Mouse (Mus musculus) activated CD4-positive, CD25-positive, alpha-beta regulatory T cell, adult 4 months (primary cell): ENCODE data around the gene 9130213A22Rik. TPM values are rescaled to one million over a fixed set of nuclear protein-coding genes. Genes with fewer than 3 reads are reported as not detected.

Experiments used
- ATAC-seq: one replicate; pipeline ENCODE4 v1.8.0; 2017
- polyA plus RNA-seq, 2 experiments: library from polyadenylated mRNA; unstranded; fragments of 100-300 nt; shearing (Covaris generic); gene quantifications; one replicate each; pipeline ENCODE4 v1.2.1; 2017

The 9130213A22Rik gene
- not detected for polyA plus RNA-seq

DNA sequence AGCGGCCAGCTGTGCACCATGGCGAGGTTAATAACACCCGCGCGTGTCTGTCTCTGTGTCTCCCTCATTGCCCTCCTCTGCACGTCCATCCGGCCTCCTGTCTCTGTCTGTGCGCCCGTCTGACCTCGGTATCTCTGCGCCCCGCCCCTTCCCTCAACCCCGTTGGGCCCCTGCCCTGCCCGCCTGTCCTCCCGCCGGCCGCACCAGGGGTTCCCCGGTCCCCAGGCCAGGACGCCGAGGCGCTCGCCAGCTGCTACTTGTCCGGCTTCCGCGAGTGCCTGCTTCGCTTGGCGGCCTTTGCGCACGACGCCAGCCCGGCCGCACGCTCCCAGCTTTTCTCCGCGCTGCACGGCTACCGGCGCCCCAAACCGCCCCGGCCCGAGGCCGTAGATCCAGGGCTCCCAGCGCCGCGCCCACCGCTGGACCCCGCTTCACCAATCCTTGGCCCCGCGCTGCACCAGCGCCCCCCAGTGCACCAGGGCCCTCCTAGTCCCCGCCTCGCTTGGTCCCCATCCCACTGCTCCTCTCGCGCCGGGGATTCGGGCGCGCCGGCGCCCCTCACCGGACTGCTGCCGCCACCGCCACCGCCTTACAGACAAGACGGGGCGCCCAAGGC is at the start of gene 9130213A22Rik:
Gene 9130213A22Rik (minus strand): TSS at position 254 of the 616 bp plus-strand sequence.
- no peak for ATAC-seq

GRCm38 (mm10) chr11:69171626-69172025 is 49.2 kb upstream of the 9130213A22Rik start:
- ATAC-seq: no peak

GRCm38 (mm10) chr11:69169313-69169712 is 46.9 kb upstream of the 9130213A22Rik start:
- no peak for ATAC-seq

DNA sequence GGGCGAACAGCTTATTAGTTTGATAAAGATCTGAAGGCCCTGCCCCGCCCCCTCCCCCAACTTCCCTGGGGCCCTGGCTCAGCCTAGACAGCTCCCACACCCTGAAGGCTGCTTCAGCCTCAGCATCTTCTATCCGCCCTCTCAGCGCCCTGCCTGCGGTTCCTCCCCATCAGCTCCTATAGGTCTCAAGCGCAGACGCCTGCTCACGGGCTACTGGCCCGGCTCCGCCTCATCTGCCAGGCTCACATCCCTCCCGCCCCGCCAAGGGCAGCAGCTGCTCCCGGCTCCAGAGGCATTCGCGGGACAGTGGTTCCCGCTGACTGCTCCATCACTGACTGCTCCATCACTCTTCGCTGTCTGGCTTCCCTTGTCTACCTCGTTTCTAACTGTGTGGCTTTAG is 34.4 kb upstream of the 9130213A22Rik start, which contains the start of gene Alox12b:
Gene Alox12b (plus strand): TSS at position 190 of the 400 bp plus-strand sequence.
- ATAC-seq: no peak

- ATAC-seq: no peak
Observed at GRCm38 (mm10) chr11:69155351-69155750, 33.0 kb upstream of the 9130213A22Rik start.

DNA sequence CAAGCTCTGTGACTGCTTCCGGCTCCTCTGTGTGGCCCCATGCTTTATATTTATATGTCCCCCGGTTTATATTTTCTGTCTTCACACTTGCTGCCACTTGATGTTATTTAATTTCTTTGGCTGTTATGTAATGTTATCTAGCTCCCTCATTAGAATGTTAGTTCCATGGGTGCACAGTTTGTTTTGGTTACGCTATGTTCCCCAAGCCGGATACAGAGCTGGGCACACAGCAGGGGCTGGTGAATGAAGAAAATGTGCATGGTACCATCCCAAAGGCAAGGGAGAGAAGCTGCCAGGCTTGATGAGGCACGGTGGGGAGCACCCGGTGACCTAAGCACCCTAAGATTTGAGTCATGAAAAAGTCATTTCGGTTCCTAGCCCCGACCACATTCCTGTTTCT is 31.4 kb upstream of the 9130213A22Rik start:
- no peak for ATAC-seq

DNA sequence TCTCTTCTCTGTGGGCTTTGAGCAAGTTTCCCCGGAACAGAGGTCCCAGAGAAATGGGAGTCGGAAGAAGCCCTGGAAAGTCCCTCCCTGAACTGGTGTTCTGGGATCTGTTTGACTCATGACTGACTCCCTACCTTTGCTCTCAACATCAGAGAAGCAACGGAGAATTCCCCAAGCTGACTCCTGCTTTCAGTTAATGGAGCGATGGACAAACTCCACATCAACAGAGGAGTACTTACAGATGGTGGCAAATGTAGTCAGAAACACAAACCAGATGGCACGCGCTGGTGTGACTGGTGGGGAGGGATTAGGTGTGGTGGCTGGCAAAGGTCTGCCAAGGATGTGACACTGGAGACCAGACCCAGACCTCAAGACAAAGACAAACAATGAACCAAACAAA is 28.6 kb upstream of the 9130213A22Rik start:
- no peak for ATAC-seq

GRCm38 (mm10) chr11:69150444-69150843 is 28.1 kb upstream of the 9130213A22Rik start:
- no peak for ATAC-seq

GRCm38 (mm10) chr11:69149728-69150127 is 27.3 kb upstream of the 9130213A22Rik start:
- ATAC-seq: no peak

DNA sequence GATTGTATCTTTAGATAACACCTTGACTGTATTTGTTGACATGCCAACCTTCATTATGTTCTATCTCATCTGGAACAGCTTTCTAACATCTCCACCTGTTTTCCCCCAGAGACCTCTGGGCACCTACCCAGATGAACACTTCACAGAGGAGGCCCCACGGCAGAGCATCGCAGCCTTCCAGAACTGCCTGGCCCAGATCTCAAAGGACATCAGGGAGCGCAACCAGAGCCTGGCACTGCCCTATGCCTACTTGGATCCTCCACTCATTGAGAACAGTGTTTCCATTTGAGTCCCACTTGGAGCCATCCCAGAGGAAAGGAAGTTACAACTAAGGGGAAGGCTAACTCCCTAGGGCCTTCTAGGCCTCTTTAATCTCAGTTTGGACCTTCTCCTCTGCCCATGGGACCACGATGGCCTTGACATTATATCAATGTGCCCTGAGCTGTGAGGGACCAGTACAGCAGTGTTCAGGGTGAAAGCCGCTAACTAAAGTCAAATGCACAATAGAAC is 26.1 kb upstream of the 9130213A22Rik start:
- ATAC-seq: no peak

- no peak for ATAC-seq
Observed at GRCm38 (mm10) chr11:69147546-69147945, 25.2 kb upstream of the 9130213A22Rik start.

GRCm38 (mm10) chr11:69135361-69135760 is 13.0 kb upstream of the 9130213A22Rik start:
- no peak for ATAC-seq

- ATAC-seq: no peak
Observed at GRCm38 (mm10) chr11:69134622-69134968, 12.2 kb upstream of the 9130213A22Rik start.

GRCm38 (mm10) chr11:69133923-69134621 is 11.7 kb upstream of the 9130213A22Rik start:
- no peak for ATAC-seq

GRCm38 (mm10) chr11:69133566-69133922 is 11.2 kb upstream of the 9130213A22Rik start:
- ATAC-seq: no peak

DNA sequence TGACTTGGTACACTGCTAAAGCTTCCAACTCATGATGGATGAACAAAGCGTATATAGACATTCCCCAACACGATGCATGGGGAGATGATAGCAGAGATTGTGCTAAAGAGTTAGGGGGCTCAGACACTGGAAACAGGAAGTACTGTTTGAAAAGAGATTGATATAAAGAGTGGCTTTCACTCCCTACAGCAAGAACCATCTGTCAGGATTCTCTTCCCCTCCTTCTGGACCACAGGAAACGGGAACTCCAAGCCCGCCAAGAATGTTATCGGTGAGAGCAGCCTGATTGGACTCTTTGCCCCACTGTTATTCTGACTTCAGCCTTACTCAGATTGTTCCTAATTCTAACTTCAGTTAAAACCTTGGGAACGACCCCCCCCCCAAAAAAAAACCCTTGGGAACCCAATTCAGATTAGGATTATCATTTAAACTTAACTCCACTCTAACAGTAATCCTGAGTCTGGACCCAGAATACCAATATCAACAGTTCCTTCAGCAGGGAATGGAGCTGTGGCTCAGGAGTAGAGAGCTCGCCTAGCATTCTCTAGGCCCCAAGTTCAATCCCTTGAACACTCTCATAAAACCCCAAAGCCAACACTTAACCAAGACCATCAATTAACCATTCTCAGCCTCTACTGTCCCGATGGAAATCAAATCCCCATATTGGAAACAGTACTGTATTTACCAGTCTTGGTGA is 6.2 kb upstream of the 9130213A22Rik start:
- ATAC-seq: no peak

GRCm38 (mm10) chr11:69126706-69127095 is 4.3 kb upstream of the 9130213A22Rik start:
- no peak for ATAC-seq

GRCm38 (mm10) chr11:69125919-69126705 is 3.7 kb upstream of the 9130213A22Rik start:
- ATAC-seq: no peak

DNA sequence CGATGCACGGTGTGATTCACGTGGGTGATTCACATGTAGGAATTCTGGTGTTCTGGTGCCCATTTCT is 3.3 kb upstream of the 9130213A22Rik start, which contains the start of gene Aloxe3:
Gene Aloxe3 (plus strand): TSS at position 45 of the 67 bp plus-strand sequence.
- no peak for ATAC-seq

DNA sequence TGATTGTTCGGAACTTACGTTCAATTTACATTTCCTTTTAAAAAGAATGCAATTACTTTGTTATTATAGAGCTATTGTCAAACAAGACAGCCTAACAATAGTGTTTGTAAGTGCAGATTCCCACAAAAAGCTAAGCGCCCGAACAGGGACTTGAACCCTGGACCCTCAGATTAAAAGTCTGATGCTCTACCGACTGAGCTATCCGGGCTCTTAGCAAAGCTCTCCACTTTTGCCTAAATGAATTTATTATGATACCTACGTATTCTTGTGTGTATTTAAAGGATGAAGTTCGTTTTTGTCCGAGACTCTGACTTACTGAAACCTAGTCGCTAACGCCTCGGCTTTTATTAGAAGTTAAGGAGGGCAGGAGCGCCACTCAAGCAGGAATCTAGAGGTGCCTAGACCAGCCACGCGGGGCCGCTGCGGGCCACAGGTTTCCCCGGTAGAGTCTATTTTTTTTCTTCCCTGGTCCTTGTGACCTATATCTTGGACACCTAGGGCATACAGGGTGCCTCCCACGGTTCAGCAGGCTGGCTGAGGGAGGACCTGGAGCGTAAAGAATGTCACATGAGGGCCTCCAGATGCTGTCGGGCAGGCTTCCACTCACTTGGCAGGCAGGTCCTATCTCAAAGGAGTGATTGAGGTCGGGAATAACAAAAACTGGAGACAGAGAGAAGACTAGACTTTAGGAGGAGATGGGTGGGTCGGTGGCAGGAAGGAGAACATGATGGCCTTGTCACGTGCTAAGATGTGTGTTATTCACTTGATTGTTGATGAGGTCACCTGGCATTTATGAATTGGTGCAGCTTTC is 2.9 kb upstream of the 9130213A22Rik start:
- ATAC-seq: peak; percentile 44

DNA sequence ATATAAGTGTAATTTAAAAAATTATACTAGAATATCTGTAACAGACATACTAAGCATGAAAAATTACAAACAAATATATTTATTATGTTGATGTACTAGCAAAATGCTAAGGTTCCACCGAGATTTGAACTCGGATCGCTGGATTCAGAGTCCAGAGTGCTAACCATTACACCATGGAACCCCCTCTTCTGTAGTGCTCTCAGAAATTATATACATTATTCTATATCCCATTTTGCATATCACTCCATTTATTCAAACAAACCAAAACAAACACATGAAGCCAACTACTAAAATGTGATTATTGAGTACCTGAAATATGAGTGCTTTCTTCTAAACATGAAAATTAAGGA is 2.1 kb upstream of the 9130213A22Rik start:
- no peak for ATAC-seq

GRCm38 (mm10) chr11:69123693-69124497 is 1.5 kb upstream of the 9130213A22Rik start:
- ATAC-seq: peak; percentile 20
